Mouse (Mus musculus): ENCODE measurements around the gene Flrt1. TPM values are rescaled to one million over a fixed set of nuclear protein-coding genes. Genes with fewer than 3 reads are reported as not detected.

Gene Flrt1
- 0.71 and 0.73 TPM in 2 replicates for polyA plus RNA-seq (2012; rRNA removed)

DNA sequence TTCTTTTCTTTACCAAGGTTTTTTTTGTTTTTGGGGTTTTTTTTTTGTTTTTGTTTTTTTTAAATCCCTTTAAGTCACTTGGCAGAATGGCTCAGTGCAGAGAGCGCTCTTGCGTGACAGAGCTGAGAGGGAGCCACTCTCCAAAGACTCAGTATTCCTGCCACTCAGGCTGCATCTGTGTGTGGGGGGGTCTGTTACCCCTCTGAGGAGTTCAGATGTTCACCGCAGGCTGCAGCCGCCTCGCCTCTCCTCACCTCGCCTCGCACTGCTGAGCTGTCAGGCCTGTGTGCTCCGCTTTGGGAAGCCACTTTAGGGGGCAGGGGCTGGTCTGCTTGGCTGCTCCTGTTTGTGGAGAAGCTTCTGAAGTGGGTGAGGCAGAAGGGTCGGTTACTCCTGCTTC is at the start of gene Flrt1:
Flrt1 (minus strand) TSS at position 186 of the 400 bp plus-strand sequence.

DNA sequence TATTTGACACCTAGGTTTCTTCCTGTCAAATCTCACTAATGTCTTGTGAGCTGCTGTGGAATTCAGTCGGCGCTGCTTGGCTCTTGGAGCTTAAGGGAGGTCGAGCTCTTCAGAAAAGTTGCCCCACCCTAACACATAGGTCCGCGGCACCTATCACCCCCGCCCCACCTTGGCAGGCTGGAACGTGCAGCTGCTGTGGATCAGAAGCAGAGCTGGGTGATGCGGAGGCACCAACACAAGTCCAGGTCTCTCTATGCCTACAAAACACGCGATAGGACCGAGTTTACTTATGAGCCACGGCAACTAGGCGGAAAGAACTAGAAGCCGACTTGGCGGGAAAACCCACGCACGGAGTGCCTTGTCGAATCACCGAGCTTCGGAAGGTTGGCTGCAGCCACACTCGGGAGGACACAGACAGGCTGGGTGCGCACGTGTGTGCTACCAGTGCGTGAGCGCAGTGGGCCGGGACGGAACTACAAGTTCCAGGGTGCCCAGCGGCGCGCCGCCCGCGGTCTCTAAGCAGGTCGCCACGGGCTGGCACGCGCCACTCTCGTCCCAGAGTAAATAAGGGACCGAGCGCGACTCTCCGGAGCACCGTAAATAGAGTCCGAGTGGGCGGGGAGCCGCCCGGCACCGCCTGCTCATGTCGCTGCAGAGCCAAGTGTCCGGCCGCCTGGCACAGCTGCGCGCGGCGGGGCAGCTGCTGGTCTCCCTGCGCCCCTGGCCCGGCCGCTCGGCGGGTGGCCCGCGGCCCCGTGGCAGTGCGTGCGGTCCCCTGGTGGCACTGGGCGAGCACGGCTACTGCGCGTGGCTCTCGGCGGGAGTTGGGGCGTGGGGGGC is 49.1 kb downstream of the Flrt1 start, which contains the start of gene Macrod1:
Macrod1 (plus strand) TSS at position 563 of the 840 bp plus-strand sequence.

Other genes with a start within 250 kb of the Flrt1 start
- 10.2 and 12.4 TPM in 2 replicates for gene Ccdc88b, start 247.5 kb downstream of the Flrt1 start, polyA plus RNA-seq (2012; rRNA removed)
- 75.3 and 86.1 TPM in 2 replicates for gene Trmt112, start 196.0 kb downstream of the Flrt1 start, polyA plus RNA-seq (2012; rRNA removed)
- 163 and 170 TPM in 2 replicates for gene Prdx5, start 195.6 kb downstream of the Flrt1 start, polyA plus RNA-seq (2012; rRNA removed)
- 242 and 258 TPM in 2 replicates for gene Esrra, start 183.9 kb downstream of the Flrt1 start, polyA plus RNA-seq (2012; rRNA removed)
- gene Catsperz, start 180.3 kb downstream of the Flrt1 start, polyA plus RNA-seq (2012; rRNA removed), result 0.42 TPM in 1 of 2 replicates, not detected in the other
- 0.08 TPM in 1 of 2 replicates, not detected in the other for gene Kcnk4, start 171.2 kb downstream of the Flrt1 start, polyA plus RNA-seq (2012; rRNA removed)
- 119 and 145 TPM in 2 replicates for gene Bad, start 163.9 kb downstream of the Flrt1 start, polyA plus RNA-seq (2012; rRNA removed)
- gene Gpr137, start 163.2 kb downstream of the Flrt1 start, polyA plus RNA-seq (2012; rRNA removed), result 103 and 166 TPM in 2 replicates
- gene Ppp1r14b, start 130.8 kb downstream of the Flrt1 start, polyA plus RNA-seq (2012; rRNA removed), result 159 and 169 TPM in 2 replicates
- gene Plcb3, start 129.3 kb downstream of the Flrt1 start, polyA plus RNA-seq (2012; rRNA removed), result 335 and 360 TPM in 2 replicates
- gene Fkbp2, start 125.2 kb downstream of the Flrt1 start, polyA plus RNA-seq (2012; rRNA removed), result 58.5 and 60.7 TPM in 2 replicates
- gene Vegfb, start 118.1 kb downstream of the Flrt1 start, polyA plus RNA-seq (2012; rRNA removed), result 40.7 and 51.0 TPM in 2 replicates
- gene Dnajc4, start 113.2 kb downstream of the Flrt1 start, polyA plus RNA-seq (2012; rRNA removed), result 61.9 and 65.0 TPM in 2 replicates
- 90.8 and 103 TPM in 2 replicates for gene Nudt22, start 109.6 kb downstream of the Flrt1 start, polyA plus RNA-seq (2012; rRNA removed)
- 18.5 and 19.6 TPM in 2 replicates for gene Trpt1, start 109.6 kb downstream of the Flrt1 start, polyA plus RNA-seq (2012; rRNA removed)
- gene Fermt3, start 86.3 kb downstream of the Flrt1 start, polyA plus RNA-seq (2012; rRNA removed), result 14.6 and 15.7 TPM in 2 replicates
- 24.6 and 30.5 TPM in 2 replicates for gene Stip1, start 65.8 kb downstream of the Flrt1 start, polyA plus RNA-seq (2012; rRNA removed)
- 61.6 and 63.0 TPM in 2 replicates for gene Macrod1, start 48.9 kb downstream of the Flrt1 start, polyA plus RNA-seq (2012; rRNA removed)
- 108 and 134 TPM in 2 replicates for gene Otub1, start 100.6 kb upstream of the Flrt1 start, polyA plus RNA-seq (2012; rRNA removed)
- gene Cox8a, start 111.9 kb upstream of the Flrt1 start, polyA plus RNA-seq (2012; rRNA removed), result 3,278 and 6,426 TPM in 2 replicates
- 18.1 and 20.9 TPM in 2 replicates for gene Naa40, start 135.5 kb upstream of the Flrt1 start, polyA plus RNA-seq (2012; rRNA removed)
- gene Rcor2, start 161.6 kb upstream of the Flrt1 start, polyA plus RNA-seq (2012; rRNA removed), result 2.2 and 2.6 TPM in 2 replicates
- gene Mark2, start 236.1 kb upstream of the Flrt1 start, polyA plus RNA-seq (2012; rRNA removed), result 192 and 221 TPM in 2 replicates